Comparison of ENCODE assay signal across 19 mouse cellular contexts in the genomic region with DNA sequence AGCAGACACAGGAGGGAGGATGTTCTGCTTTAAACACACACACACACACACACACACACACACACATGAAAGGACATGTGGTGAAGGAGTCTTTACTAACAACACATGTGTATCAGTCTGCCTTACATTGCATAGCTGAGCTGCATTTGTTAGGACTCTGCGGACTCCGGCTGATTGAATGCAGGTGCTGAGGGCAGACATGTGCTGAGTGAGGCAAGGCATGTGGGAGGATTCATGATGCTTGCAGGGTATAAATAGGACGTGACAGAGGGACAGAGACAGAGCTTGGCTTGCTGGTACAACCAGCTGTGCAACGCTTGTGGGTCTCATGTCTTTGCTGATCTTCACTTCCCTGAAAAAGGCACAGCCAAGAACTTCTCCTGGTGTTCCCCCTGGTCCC. TPM values are rescaled to one million over a fixed set of nuclear protein-coding genes. Genes with fewer than 3 reads are reported as not detected.
A peak's percentile ranks its signal among the peaks of the same experiment; 100 is the strongest.
DNase-seq lines count a peak whose midpoint lies in the region; ATAC-seq and TF ChIP-seq lines count a peak whose summit lies in the region.
"Had no signal": no experiment of that assay in that cellular context is flagged by ENCODE, and none has a peak within 500 bp of the region (broad histone marks: within the 10 kb centered on the region; RNA-seq: fewer than 3 reads in every experiment).

No protein-coding gene starts in this region.

- H3K9ac ChIP-seq in heart, postnatal 0 days (replicated peaks; ENCODE audit: low read depth, low read length), result no peak overlapping the region
- H3K9ac ChIP-seq: liver, embryonic 13.5 days; neural tube, embryonic 13.5 days had no signal

- H3K4me3 ChIP-seq in heart, postnatal 0 days (ENCODE audit: low read depth, low read length), result no peak overlapping the region
- H3K4me3 ChIP-seq in limb, embryonic 10.5 days, result no peak overlapping the region
- H3K4me3 ChIP-seq: liver, embryonic 13.5 days; megakaryocyte, embryonic 14.5 days; neural tube, embryonic 13.5 days had no signal

- no peak for TF ChIP-seq CTCF in heart, postnatal 0 days (IDR thresholded peaks at IDR 0.05; ENCODE audit: low read depth)

- H3K27me3 ChIP-seq in heart, postnatal 0 days (ENCODE audit: control insufficient read depth, insufficient read depth, low read length), result no peaks in the 10 kb centered on the region
- H3K27me3 ChIP-seq in limb, embryonic 10.5 days (ENCODE audit: low read depth, poor library complexity, severe bottlenecking), result no peaks in the 10 kb centered on the region
- H3K27me3 ChIP-seq: liver, embryonic 13.5 days; neural tube, embryonic 13.5 days had no signal

- H3K9me3 ChIP-seq in heart, postnatal 0 days (replicated peaks; ENCODE audit: control insufficient read depth, low read length), result no peaks in the 10 kb centered on the region
- H3K9me3 ChIP-seq in limb, embryonic 10.5 days (replicated peaks), result no peaks in the 10 kb centered on the region
- H3K9me3 ChIP-seq: liver, embryonic 13.5 days; neural tube, embryonic 13.5 days had no signal

- peak; percentile 64 for ATAC-seq in heart, postnatal 0 days (ENCODE audit: insufficient read depth, low read depth)
- ATAC-seq: hindbrain, embryonic 16.5 days had no signal

- intact Hi-C loops in heart, postnatal 25 days (cut with DNase I), result no loop called here

- no peak for DNase-seq in heart, postnatal 0 days (ENCODE audit: low spot score)
- DNase-seq in heart, postnatal 25 days (ENCODE audit: low spot score), result no peak
- peak; percentile 11 for DNase-seq in A20 (ENCODE audit: low read depth, low spot score)
- peak; percentile 8 for DNase-seq in embryo, embryonic 9.5 days (ENCODE audit: extremely low spot score)
- DNase-seq in limb, embryonic 10.5 days (ENCODE audit: low spot score), result peak; percentile 69
- DNase-seq in testis, postnatal 14 days (ENCODE audit: low spot score), result no peak
- DNase-seq in retina, postnatal 1 day, result no peak
- no peak for DNase-seq in kidney, postnatal 25 days
- DNase-seq: adrenal gland, postnatal 10 days; cerebellum, adult 18-20 months; gastrocnemius, postnatal 25 days; heart, postnatal 36 days; kidney, adult 18-20 months; kidney, postnatal 10 days; liver, embryonic 13.5 days had no signal

- peaks cover 72% of the 10 kb centered on the region for H3K36me3 ChIP-seq in heart, postnatal 0 days (replicated peaks; ENCODE audit: control insufficient read depth, insufficient read depth, low read length)
- no peaks in the 10 kb centered on the region for H3K36me3 ChIP-seq in limb, embryonic 10.5 days
- H3K36me3 ChIP-seq: liver, embryonic 13.5 days; neural tube, embryonic 13.5 days had no signal

- WGBS in heart, postnatal 0 days, result 40% methylated on average over 4 of the region's 4 CpGs
- 54% methylated on average over 4 of the region's 4 CpGs for WGBS in limb, embryonic 10.5 days

- TF ChIP-seq EP300 in heart, postnatal 0 days (IDR thresholded peaks at IDR 0.05; ENCODE audit: low read depth), result no peak

- no peak overlapping the region for H3K27ac ChIP-seq in heart, postnatal 0 days (ENCODE audit: low read depth)
- no peak overlapping the region; the same call in 1 of the 2 replicates for H3K27ac ChIP-seq in limb, embryonic 10.5 days
- H3K27ac ChIP-seq: liver, embryonic 13.5 days; neural tube, embryonic 13.5 days had no signal

- H3K4me1 ChIP-seq in heart, postnatal 0 days (ENCODE audit: control insufficient read depth, insufficient read depth), result 0 out of 2 replicates have a peak, but pooled peaks cover 5% of the 10 kb centered on the region
- peaks cover 36% of the 10 kb centered on the region for H3K4me1 ChIP-seq in limb, embryonic 10.5 days
- H3K4me1 ChIP-seq: megakaryocyte, embryonic 14.5 days; neural tube, embryonic 13.5 days had no signal

- no peak overlapping the region for H3K4me2 ChIP-seq in heart, postnatal 0 days (ENCODE audit: low read depth, low read length)
- H3K4me2 ChIP-seq: liver, embryonic 13.5 days; neural tube, embryonic 13.5 days had no signal

RNA-seq across cellular contexts. Expression of a gene that starts 34.5 kb away (rescaled TPM):
- total RNA-seq in heart, postnatal 0 days (2014; rRNA removed; ENCODE audit: low replicate concordance), result 97.9 and 117 TPM in 2 replicates
- 135 and 143 TPM in 2 replicates for polyA plus RNA-seq in heart, postnatal 0 days (2015; fragmentation: Nextera tagmentation; extraction: Ambion mirVana)
- total RNA-seq in heart, postnatal 25 days (2021), result 100 to 1,000 TPM; 211 to 227 TPM
- 0.18 and 0.43 TPM in 2 replicates for polyA plus RNA-seq in limb, embryonic 10.5 days (2016; fragmentation: Nextera tagmentation; extraction: Ambion mirVana)
- total RNA-seq: left cerebral cortex, postnatal 36 days had no signal

Comparison
In these comparisons a context has a peak if more than half of its experiments do, and no peak if none do; other contexts are left out.
1. DNase-seq: peak in A20 (single experiment), embryo, embryonic 9.5 days (single experiment) and limb, embryonic 10.5 days (single experiment); none in heart, postnatal 0 days (single experiment), heart, postnatal 25 days (single experiment), testis, postnatal 14 days (single experiment), retina, postnatal 1 day (single experiment) and kidney, postnatal 25 days (0 of 2).